Mouse (Mus musculus) megakaryocyte, embryonic 14.5 days (primary cell): Measurements from ENCODE around the gene Tmem30b.

Experiments used
- FLI1 ChIP-seq: IDR thresholded peaks from 2 replicates; pipeline ENCODE4 v1.6.1; 2012; ENCODE audit warnings: low read length, inconsistent platforms, mixed read lengths
- GATA1 ChIP-seq: IDR thresholded peaks from 3 replicates; pipeline ENCODE4 v1.6.1; 2012; ENCODE audit warnings: mixed read lengths, low read length, inconsistent platforms, borderline replicate concordance

- TF ChIP-seq GATA1 (no peak), FLI1 (no peak)
These were observed 38.5 kb upstream of the Tmem30b start, which contains the start of gene Prkch for GRCm38 (mm10) chr12:73584610-73585240.
